Mouse (Mus musculus): Measurements from ENCODE around the gene Zfp260. TPM values are rescaled to one million over a fixed set of nuclear protein-coding genes. Genes with fewer than 3 reads are reported as not detected.
"Not testable (repeated sequence)": the region's sequence is repeated elsewhere in the genome, so short reads cannot be mapped to it uniquely, and the experiment has no call there.

The Zfp260 gene
- polyA plus RNA-seq, 1 experiment from 2014 or later: 102 TPM

- H3K4me3 ChIP-seq: peak overlapping the region; percentile 54
- H3K27ac ChIP-seq (replicated peaks): peak overlapping the region; percentile 85
- peaks cover 13% of the 10 kb centered on the region for H3K36me3 ChIP-seq
- H3K9ac ChIP-seq: peak overlapping the region; percentile 78
- H3K4me2 ChIP-seq: peak overlapping the region; percentile 67
- H3K27me3 ChIP-seq: no peaks in the 10 kb centered on the region
- 8% methylated on average over 9 of the region's 9 CpGs for WGBS
- H3K9me3 ChIP-seq: no peaks in the 10 kb centered on the region
- peaks cover 38% of the 10 kb centered on the region for H3K4me1 ChIP-seq (replicated peaks)
- peak; percentile 6; the same call in 1 of the 2 replicates for ATAC-seq (ENCODE audit: low read depth)
Measured at GRCm38 (mm10) chr7:30090970-30091585, 3.5 kb upstream of the Zfp260 start.

GRCm38 (mm10) chr7:30092666-30093065 is 1.9 kb upstream of the Zfp260 start:
- Histone ChIP-seq H3K9ac (no peak overlapping the region), H3K4me1 (replicated peaks) (peaks cover 47% of the 10 kb centered on the region), H3K4me2 (no peak overlapping the region), H3K4me3 (no peak overlapping the region), H3K9me3 (no peaks in the 10 kb centered on the region), H3K27ac (replicated peaks) (no peak overlapping the region), H3K27me3 (no peaks in the 10 kb centered on the region), H3K36me3 (peaks cover 6% of the 10 kb centered on the region)
- 86% methylated on average over 9 of the region's 9 CpGs for WGBS
- ATAC-seq (ENCODE audit: low read depth): no peak

GRCm38 (mm10) chr7:30093918-30094415 is 610 bp upstream of the Zfp260 start:
- Histone ChIP-seq H3K36me3 (peaks cover 17% of the 10 kb centered on the region), H3K27ac (replicated peaks) (peak overlapping the region; percentile 98; the same call in 1 of the 2 replicates), H3K27me3 (no peaks in the 10 kb centered on the region), H3K4me3 (peak overlapping the region; percentile 62), H3K9me3 (no peaks in the 10 kb centered on the region), H3K4me2 (peak overlapping the region; percentile 84), H3K4me1 (replicated peaks) (peaks cover 36% of the 10 kb centered on the region), H3K9ac (peak overlapping the region; percentile 88)
- no peak for ATAC-seq (ENCODE audit: low read depth)
- WGBS: 77% methylated on average over 6 of the region's 6 CpGs

GRCm38 (mm10) chr7:30095551-30096125 is 1.1 kb downstream of the Zfp260 start:
- Histone ChIP-seq H3K4me1 (replicated peaks) (peaks cover 29% of the 10 kb centered on the region), H3K9ac (peak overlapping the region; percentile 88), H3K9me3 (no peaks in the 10 kb centered on the region), H3K27me3 (no peaks in the 10 kb centered on the region), H3K36me3 (peaks cover 34% of the 10 kb centered on the region), H3K4me3 (peak overlapping the region; percentile 62), H3K27ac (replicated peaks) (peak overlapping the region; percentile 98), H3K4me2 (peak overlapping the region; percentile 84)
- ATAC-seq (ENCODE audit: low read depth): no peak
- 4% methylated on average over 5 of the region's 5 CpGs for WGBS

- no peak overlapping the region for H3K4me2 ChIP-seq
- H3K27me3 ChIP-seq: no peaks in the 10 kb centered on the region
- H3K27ac ChIP-seq (replicated peaks): no peak overlapping the region
- H3K4me3 ChIP-seq: no peak overlapping the region
- peaks cover 65% of the 10 kb centered on the region for H3K36me3 ChIP-seq
- H3K9ac ChIP-seq: no peak overlapping the region
- ATAC-seq (ENCODE audit: low read depth): no peak
- peaks cover 18% of the 10 kb centered on the region for H3K9me3 ChIP-seq
- WGBS: 96% methylated on average over 13 of the region's 13 CpGs
- peaks cover 21% of the 10 kb centered on the region for H3K4me1 ChIP-seq (replicated peaks)
Measured at GRCm38 (mm10) chr7:30099297-30099696, 4.7 kb downstream of the Zfp260 start.

GRCm38 (mm10) chr7:30116076-30116475 is 21.5 kb downstream of the Zfp260 start:
- no peaks in the 10 kb centered on the region for H3K36me3 ChIP-seq
- no peak overlapping the region for H3K4me3 ChIP-seq
- H3K4me2 ChIP-seq: no peak overlapping the region
- no peaks in the 10 kb centered on the region for H3K27me3 ChIP-seq
- H3K4me1 ChIP-seq (replicated peaks): peaks cover 1% of the 10 kb centered on the region; the same call in 1 of the 2 replicates
- ATAC-seq (ENCODE audit: low read depth): no peak
- H3K27ac ChIP-seq (replicated peaks): no peak overlapping the region
- no peak overlapping the region for H3K9ac ChIP-seq
- 97% methylated on average over 5 of the region's 5 CpGs for WGBS
- 0 out of 2 replicates have a peak, but pooled peaks cover 6% of the 10 kb centered on the region for H3K9me3 ChIP-seq

GRCm38 (mm10) chr7:30117935-30118334 is 23.4 kb downstream of the Zfp260 start:
- H3K4me1 ChIP-seq (replicated peaks); H3K36me3 ChIP-seq; H3K9me3 ChIP-seq; H3K4me3 ChIP-seq; ATAC-seq (ENCODE audit: low read depth); H3K4me2 ChIP-seq; H3K27me3 ChIP-seq; H3K27ac ChIP-seq (replicated peaks); H3K9ac ChIP-seq: not testable (repeated sequence)
- WGBS: 94% methylated on average over 12 of the region's 12 CpGs

GRCm38 (mm10) chr7:30121308-30122187 is 27.0 kb downstream of the Zfp260 start, which contains the start of gene Zfp382:
TSS of gene Zfp382 (plus strand) at chr7:30121942.
- Histone ChIP-seq H3K36me3 (peaks cover 12% of the 10 kb centered on the region; the same call in 1 of the 2 replicates), H3K4me2 (peak within 1 kb of the TSS; percentile 68), H3K27ac (replicated peaks) (peak within 1 kb of the TSS; percentile 83), H3K4me3 (peak within 1 kb of the TSS; percentile 77), H3K9ac (peak within 1 kb of the TSS; percentile 81), H3K4me1 (replicated peaks) (peaks cover 13% of the 10 kb centered on the region), H3K9me3 (0 out of 2 replicates have a peak, but pooled peaks cover under 1% of the 10 kb centered on the region), H3K27me3 (no peaks in the 10 kb centered on the region)
- WGBS: 1% methylated on average over 61 of the region's 61 CpGs
- peak; percentile 96 for ATAC-seq (ENCODE audit: low read depth)

GRCm38 (mm10) chr7:30122188-30122530 is 27.6 kb downstream of the Zfp260 start:
- Histone ChIP-seq H3K4me3 (peak overlapping the region; percentile 77), H3K36me3 (peaks cover 18% of the 10 kb centered on the region), H3K9me3 (no peaks in the 10 kb centered on the region), H3K9ac (peak overlapping the region; percentile 81), H3K4me1 (replicated peaks) (peaks cover 13% of the 10 kb centered on the region), H3K27ac (replicated peaks) (peak overlapping the region; percentile 83), H3K27me3 (no peaks in the 10 kb centered on the region), H3K4me2 (peak overlapping the region; percentile 68)
- ATAC-seq (ENCODE audit: low read depth): peak; percentile 12; the same call in 1 of the 2 replicates
- WGBS: 5% methylated on average over 15 of the region's 15 CpGs

GRCm38 (mm10) chr7:30129900-30130299 is 35.3 kb downstream of the Zfp260 start:
- H3K4me2 ChIP-seq: no peak overlapping the region
- H3K27ac ChIP-seq (replicated peaks): no peak overlapping the region
- WGBS: 96% methylated on average over 8 of the region's 8 CpGs
- H3K9me3 ChIP-seq: peaks cover 11% of the 10 kb centered on the region; the same call in 1 of the 2 replicates
- no peaks in the 10 kb centered on the region for H3K27me3 ChIP-seq
- no peak overlapping the region for H3K4me3 ChIP-seq
- H3K4me1 ChIP-seq (replicated peaks): no peaks in the 10 kb centered on the region
- H3K9ac ChIP-seq: no peak overlapping the region
- peaks cover 90% of the 10 kb centered on the region for H3K36me3 ChIP-seq
- ATAC-seq (ENCODE audit: low read depth): no peak

- peaks cover 11% of the 10 kb centered on the region; the same call in 1 of the 2 replicates for H3K9me3 ChIP-seq
- ATAC-seq (ENCODE audit: low read depth): no peak
- peaks cover 93% of the 10 kb centered on the region for H3K36me3 ChIP-seq
- WGBS: 94% methylated on average over 4 of the region's 4 CpGs
- H3K27me3 ChIP-seq: no peaks in the 10 kb centered on the region
- H3K4me2 ChIP-seq: no peak overlapping the region
- no peak overlapping the region for H3K27ac ChIP-seq (replicated peaks)
- no peaks in the 10 kb centered on the region for H3K4me1 ChIP-seq (replicated peaks)
- H3K9ac ChIP-seq: no peak overlapping the region
- no peak overlapping the region for H3K4me3 ChIP-seq
Measured at GRCm38 (mm10) chr7:30132396-30132795, 37.8 kb downstream of the Zfp260 start.

GRCm38 (mm10) chr7:30136826-30137225 is 42.2 kb downstream of the Zfp260 start:
- Histone ChIP-seq H3K9ac (no peak overlapping the region), H3K4me3 (no peak overlapping the region), H3K27me3 (no peaks in the 10 kb centered on the region), H3K36me3 (peaks cover 87% of the 10 kb centered on the region), H3K27ac (replicated peaks) (no peak overlapping the region), H3K4me2 (no peak overlapping the region), H3K4me1 (replicated peaks) (no peaks in the 10 kb centered on the region), H3K9me3 (peaks cover 11% of the 10 kb centered on the region; the same call in 1 of the 2 replicates)
- ATAC-seq (ENCODE audit: low read depth): no peak
- 95% methylated on average over 10 of the region's 10 CpGs for WGBS
